Mouse (Mus musculus): ENCODE results near the gene Daxx.
A peak's percentile ranks its signal among the peaks of the same experiment; 100 is the strongest.
"Not testable (repeated sequence)": the region's sequence is repeated elsewhere in the genome, so short reads cannot be mapped to it uniquely, and the experiment has no call there.

Gene Daxx

DNA sequence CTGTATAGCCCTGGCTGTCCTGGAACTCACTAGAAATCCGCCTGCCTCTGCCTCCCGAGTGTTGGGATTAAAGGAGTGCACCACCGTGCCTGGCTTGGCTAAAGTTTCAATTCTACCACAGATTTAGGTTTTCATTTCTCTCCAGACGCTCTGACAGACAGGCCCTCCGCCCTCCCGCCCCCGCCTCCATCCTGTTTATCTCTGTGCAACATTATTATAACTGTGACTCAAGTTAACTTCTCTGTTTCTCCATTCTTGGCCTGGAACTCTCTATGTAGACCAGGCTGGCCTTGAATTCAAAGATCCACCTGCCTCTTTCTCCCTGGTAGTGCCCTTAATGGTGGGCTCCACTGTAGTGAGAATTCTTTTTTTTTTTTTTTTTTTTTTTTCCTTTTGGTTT is 6.7 kb upstream of the Daxx start:
- no peak for DNase-seq (ENCODE audit: low spot score)

DNA sequence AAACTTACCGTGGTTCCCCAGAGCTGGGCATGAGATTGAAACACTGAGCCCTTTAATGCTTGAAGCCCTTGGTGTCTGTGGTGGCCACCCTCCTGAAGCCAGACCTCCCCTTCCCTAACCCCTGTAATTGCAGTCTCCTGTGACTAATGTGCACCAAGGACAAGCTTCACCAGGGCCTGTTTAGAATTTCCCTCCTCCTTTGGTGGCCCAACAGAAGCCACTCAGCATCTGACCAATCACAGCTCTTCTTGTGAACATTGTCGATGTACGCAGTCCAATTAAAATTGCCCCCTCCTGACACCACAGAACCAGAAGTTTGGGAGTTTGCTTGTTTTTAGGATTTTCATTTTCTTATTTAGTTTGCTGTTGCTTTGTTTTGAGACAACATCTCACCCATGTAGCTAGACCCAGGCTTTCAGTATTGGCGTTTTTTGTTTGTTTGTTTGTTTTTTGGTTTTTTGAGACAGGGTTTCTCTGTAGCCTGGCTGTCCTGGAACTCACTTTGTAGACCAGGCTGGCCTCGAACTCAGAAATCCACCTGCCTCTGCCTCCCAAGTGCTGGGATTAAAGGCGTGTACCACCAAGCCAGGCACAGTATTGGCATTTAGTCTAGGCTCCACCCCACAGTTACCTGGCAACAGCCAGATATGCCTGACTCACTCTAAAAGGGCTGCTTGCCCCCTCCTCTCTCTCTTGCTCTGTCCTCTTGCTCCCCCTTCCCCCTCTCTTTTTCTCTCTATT is 5.1 kb upstream of the Daxx start:
- DNase-seq (ENCODE audit: low spot score) = not testable (repeated sequence)

- not testable (repeated sequence) for DNase-seq (ENCODE audit: low spot score)
These were observed 4.4 kb upstream of the Daxx start, which contains the start of gene Platr17 for GRCm38 (mm10) chr17:33904835-33905234. TSS of gene Platr17 (plus strand) at chr17:33905135.

DNA sequence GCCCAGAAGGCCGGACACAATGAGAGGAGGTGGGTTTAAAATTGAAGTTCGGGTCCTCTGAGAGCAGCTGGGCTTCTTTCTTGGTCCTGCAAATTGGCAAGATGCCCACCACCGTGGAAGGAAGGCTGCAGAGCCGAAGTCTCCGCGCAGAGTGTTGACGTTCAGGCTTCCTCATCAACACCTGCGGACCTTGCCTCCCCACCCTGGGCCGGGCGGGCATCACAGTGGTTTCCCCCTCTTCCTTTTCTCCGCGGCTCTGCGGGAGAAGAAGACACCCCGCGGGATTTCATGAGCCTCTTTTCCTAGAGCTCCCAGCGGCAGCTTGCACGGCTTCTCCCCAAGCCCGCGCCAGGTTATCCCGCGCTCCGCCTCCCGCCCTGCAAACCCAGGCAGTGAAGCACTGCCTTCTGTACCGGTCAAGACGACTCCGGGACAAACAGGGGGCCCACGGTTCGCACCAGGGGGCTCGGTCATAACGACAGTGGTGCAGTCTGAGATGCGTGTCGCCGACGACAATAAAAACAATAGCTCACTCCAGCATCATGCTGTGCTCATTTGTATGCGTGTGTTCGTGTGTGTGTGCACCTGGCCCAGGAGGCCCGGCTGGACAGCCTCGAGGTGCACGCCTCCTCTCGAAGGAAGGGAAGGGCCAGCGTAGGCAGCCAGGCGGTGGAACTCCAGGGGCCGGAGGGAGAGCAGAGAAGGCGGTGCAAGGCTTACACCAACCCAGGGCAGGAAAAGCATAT is 710 bp upstream of the Daxx start:
- DNase-seq (ENCODE audit: low spot score) = no peak

DNA sequence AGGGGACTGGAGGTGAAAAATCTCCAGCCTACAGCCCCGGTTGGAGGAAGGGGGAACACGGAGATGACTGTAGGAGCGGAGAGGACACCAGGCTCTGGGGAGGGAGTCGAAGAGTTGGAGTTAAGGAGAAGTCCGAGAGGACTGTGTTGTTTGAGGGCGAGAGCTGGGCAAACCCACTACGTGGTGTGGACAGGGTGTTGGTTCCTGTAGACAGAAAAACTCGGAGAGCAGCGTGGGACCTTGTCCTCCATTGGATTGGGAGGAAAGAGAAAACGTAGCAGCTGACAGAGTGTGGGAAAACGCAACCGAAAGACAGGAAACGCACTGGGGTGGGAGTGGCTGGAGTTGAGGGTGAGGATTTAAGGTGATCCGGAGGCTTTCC is 646 bp downstream of the Daxx start:
- DNase-seq (ENCODE audit: low spot score) = no peak

DNA sequence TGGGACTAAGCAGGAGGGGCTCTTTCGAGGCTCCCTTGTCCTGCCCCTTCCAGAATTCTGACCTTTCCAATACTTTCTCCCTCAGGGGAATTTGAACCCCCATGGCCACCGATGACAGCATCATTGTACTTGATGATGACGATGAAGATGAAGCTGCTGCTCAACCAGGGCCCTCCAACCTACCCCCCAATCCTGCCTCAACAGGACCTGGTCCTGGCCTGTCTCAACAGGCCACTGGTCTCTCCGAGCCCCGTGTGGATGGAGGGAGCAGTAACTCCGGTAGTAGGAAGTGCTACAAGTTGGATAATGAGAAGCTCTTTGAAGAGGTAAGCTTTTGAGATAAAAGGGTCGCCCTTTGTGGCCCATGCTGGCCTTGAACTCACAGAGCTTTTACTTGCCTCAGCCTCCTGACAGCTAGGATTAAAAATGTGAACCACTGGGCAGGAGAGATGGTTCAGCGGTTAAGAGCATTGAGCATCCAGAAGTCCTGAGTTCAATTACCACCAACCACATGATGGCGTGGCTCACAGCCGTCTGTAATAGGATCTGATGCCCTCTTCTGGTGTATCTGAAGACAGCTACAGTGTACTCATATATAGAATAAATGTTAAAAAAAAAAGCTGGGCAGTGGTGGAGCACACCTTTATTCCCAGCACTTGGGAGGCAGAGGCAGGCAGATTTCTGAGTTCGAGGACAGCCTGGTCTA is 1.3 kb downstream of the Daxx start:
- DNase-seq (ENCODE audit: low spot score) = no peak

DNA sequence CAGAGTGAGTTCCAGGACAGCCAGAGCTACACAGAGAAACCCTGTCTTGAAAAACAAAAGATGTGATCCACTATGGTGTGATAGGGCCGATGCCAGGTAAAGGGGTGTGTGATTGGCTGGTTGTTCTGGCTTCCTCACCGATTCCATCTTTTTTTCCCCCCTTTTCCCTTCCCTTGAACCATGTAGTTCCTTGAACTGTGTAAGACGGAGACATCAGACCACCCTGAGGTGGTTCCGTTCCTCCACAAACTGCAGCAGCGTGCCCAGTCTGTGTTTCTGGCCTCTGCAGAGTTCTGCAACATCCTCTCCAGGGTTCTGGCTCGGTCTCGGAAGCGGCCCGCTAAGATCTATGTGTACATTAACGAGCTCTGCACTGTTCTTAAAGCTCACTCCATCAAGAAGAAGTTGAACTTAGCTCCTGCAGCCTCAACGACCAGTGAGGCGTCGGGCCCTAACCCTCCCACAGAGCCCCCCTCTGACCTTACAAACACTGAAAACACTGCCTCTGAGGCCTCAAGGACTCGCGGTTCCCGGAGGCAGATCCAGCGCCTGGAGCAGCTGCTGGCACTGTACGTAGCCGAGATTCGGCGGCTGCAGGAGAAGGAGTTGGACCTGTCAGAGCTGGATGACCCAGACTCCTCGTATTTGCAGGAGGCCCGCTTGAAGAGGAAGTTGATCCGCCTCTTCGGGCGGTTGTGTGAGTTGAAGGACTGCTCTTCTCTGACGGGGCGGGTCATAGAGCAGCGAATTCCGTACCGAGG is 2.0 kb downstream of the Daxx start:
- no peak for DNase-seq (ENCODE audit: low spot score)

- DNase-seq (ENCODE audit: low spot score) = no peak
These were observed 2.7 kb downstream of the Daxx start for GRCm38 (mm10) chr17:33911813-33912414.

DNA sequence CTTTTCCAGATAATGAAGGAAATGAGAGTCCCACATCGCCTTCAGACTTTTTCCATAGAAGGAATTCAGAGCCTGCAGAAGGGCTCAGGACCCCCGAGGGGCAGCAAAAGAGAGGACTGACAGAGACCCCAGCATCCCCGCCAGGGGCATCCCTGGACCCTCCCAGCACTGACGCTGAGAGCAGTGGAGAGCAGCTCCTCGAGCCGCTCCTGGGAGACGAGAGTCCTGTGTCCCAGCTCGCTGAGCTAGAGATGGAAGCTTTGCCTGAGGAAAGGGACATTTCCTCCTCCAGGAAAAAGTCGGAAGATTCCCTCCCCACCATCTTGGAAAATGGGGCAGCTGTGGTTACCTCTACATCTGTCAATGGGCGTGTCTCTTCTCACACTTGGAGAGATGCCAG is 4.0 kb downstream of the Daxx start:
- no peak for DNase-seq (ENCODE audit: low spot score)

DNA sequence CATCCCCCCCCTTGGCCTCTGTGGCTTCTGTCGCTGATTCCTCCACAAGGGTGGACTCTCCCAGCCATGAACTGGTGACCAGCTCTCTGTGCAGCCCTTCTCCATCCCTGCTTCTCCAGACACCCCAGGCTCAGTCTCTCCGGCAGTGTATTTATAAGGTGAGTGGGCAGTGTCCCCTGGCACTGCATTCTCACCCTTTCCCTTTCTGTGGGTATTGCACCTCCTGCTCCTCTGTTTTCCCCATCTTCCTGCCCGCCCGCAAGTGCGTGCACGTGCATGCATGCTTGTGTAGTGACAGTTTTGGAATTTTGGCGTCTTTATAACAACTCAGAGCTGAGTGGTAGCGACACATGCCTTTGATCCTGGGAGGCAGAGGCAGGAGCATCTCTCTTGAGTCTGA is 4.7 kb downstream of the Daxx start:
- DNase-seq (ENCODE audit: low spot score) = no peak

GRCm38 (mm10) chr17:33914969-33915391 is 5.8 kb downstream of the Daxx start:
- DNase-seq (ENCODE audit: low spot score) = no peak

DNA sequence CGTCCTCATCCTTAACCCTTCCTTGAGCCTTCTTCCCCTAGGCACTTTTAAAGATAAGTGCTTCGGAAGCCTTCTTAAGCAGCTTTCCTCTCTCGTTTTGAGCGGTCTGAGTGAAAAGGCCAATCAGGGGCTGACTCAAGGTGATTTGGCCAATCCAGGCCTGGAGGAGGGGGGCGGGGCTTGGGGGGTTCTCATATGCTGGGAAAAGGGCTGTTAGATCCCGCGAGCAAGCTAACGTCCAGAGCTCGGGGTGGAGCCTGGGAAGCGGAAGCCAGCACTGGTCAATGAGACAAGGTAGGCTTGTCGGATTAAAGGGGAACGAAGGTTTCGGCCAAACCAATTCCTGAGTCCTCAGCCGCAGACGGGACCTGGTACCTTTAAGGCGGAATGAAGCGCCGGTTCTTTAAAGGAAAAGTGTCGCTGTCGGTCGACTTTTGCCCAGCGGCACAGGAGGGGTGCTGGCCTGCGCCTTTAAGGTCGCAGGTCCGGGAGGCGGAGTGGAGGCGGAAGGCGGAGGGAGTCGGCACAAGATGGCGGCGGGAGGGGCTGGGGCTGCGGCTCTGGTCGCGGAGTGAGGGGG is 6.5 kb downstream of the Daxx start, which contains the start of the genes Tapbp and Zbtb22:
Gene Tapbp, plus strand, starts transcription at position 229 of the 580 bp plus-strand sequence.
Gene Zbtb22, plus strand, starts transcription at position 234 of the 580 bp plus-strand sequence.
- peak; percentile 93 for DNase-seq (ENCODE audit: low spot score)

DNA sequence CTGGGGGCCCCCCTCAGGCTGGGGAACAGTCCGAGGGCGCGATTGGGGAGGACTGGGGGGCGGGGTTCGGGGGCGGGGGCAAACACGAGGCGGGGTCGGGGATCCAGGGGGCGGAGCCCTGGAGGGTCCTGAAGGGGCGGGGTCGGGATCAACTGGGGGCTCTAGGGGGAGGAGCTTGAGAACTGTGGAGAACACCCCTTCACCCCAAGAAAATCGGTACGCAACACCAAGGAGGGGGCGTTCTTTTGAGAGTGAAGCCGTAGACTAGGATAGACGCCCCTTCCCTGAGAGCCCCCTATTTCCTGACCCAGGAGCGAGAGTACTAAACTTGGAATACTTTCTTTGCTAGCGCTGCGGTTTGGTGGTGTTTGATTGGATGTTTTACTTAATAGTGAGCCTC is 7.1 kb downstream of the Daxx start:
- DNase-seq (ENCODE audit: low spot score) = no peak

GRCm38 (mm10) chr17:33916847-33917655 is 7.8 kb downstream of the Daxx start:
- no peak for DNase-seq (ENCODE audit: low spot score)

DNA sequence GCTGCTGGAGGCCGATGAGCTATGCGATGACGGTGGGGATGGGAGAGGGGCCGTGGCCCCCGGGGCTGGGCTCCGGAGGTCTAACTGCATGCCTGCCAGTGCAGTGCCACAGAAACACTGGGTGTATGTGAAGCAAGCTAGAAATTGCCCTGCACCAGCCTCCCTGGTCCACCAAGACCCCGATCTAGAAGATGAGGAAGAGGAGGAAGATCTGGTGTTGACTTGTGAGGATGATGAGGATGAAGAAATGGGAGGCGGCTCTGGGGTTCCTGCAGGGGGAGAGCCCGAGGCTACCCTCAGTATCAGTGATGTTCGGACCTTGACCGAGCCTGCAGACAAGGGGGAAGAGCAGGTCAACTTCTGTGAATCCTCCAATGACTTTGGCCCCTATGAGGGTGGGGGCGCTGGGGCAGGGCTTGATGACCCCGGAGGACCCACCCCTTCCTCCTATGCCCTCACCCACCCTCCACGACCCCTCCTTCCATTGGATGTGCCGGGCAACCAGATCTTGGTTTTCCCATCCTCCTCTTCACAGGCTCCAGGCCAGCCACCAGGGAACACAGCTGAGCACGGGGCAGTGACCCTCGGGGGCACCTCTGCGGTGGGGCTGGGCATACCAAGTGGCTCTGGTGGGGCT is 8.6 kb downstream of the Daxx start:
- no peak for DNase-seq (ENCODE audit: low spot score)

- no peak for DNase-seq (ENCODE audit: low spot score)
These were observed 9.3 kb downstream of the Daxx start for GRCm38 (mm10) chr17:33918293-33919203.

GRCm38 (mm10) chr17:33919351-33920281 is 10.4 kb downstream of the Daxx start:
- DNase-seq (ENCODE audit: low spot score) = no peak

Measured in left cerebral cortex, adult 11 months (tissue).